Mouse (Mus musculus) ES-Bruce4 (cell line): ENCODE results near the gene Dusp2.

Experiments used
- CTCF ChIP-seq: IDR thresholded peaks from one replicate; pipeline ENCODE4 v1.8.1; 2011; ENCODE audit warnings: low read depth, low read length
- EP300 ChIP-seq: IDR thresholded peaks from 2 replicates; pipeline ENCODE4 v1.6.1; 2011; ENCODE audit warnings: low read depth, low read length; ENCODE audit not compliant: insufficient read depth
- POLR2A ChIP-seq: IDR thresholded peaks from one replicate; pipeline ENCODE4 v1.8.1; 2011; ENCODE audit warnings: low read length; ENCODE audit not compliant: insufficient read depth

DNA sequence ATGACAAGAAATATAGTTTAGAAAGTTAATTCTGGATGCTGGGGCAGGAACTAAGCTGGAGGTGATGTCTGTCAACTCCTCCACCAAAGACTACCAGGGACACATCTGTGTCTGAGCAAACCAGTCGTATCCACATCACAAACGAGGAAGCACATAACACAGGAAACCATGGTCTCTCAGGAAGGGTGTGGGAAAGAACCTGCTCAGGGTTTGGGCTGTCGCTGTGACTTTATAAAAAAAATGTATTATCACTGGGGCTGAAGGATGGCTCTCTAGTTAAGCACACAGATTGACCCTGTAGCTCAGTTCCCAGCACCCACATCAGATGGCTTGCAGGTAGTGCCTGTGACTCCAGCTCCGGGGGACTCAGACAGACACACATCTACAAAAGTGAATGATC lies 16.9 kb upstream of the Dusp2 start:
- TF ChIP-seq POLR2A (no peak), CTCF (no peak), EP300 (no peak)
